Mouse (Mus musculus) embryonic facial prominence, embryonic 14.5 days (tissue): ENCODE results near the gene Hormad2. TPM values are rescaled to one million over a fixed set of nuclear protein-coding genes. Genes with fewer than 3 reads are reported as not detected.
A peak's percentile ranks its signal among the peaks of the same experiment; 100 is the strongest.

Source experiments
- ATAC-seq: fragments of 200-750 bp; cut with Nextera tagmentation; 2 replicates; pipeline ENCODE4 v1.8.0; 2017; ENCODE audit warnings: low read depth, moderate number of reproducible peaks, moderate TSS enrichment
- DNase-seq: peaks from one replicate; pipeline ENCODE4 v3.0.0-alpha.2; 2015; ENCODE audit warnings: low spot score
- H3K27ac ChIP-seq: fragments of 300-500 bp; sonication (generic); replicated peaks from 2 replicates; pipeline ENCODE4 v1.5.1; 2014; ENCODE audit warnings: low read depth, mild to moderate bottlenecking, low read length, moderate library complexity
- H3K27me3 ChIP-seq: fragments of 300-500 bp; sonication (generic); replicated peaks from 2 replicates; pipeline ENCODE4 v1.6.1; 2014; ENCODE audit warnings: low read length; ENCODE audit not compliant: control insufficient read depth, insufficient read depth
- H3K36me3 ChIP-seq: fragments of 300-500 bp; sonication (generic); 2 replicates; pipeline ENCODE4 v1.6.1; 2014; ENCODE audit warnings: low read length, mixed read lengths; ENCODE audit not compliant: control insufficient read depth, insufficient read depth
- H3K4me1 ChIP-seq: fragments of 300-500 bp; sonication (generic); 2 replicates; pipeline ENCODE4 v1.6.1; 2014; ENCODE audit warnings: antibody characterized with exemption, low read length; ENCODE audit not compliant: control insufficient read depth, insufficient read depth
- H3K4me2 ChIP-seq: fragments of 300-500 bp; sonication (generic); 2 replicates; pipeline ENCODE4 v1.6.1; 2014; ENCODE audit warnings: low read depth, mild to moderate bottlenecking, low read length, moderate library complexity, mixed read lengths
- H3K4me3 ChIP-seq: fragments of 300-500 bp; sonication (generic); 2 replicates; pipeline ENCODE4 v1.5.1; 2014; ENCODE audit warnings: low read depth, mild to moderate bottlenecking, low read length
- H3K9ac ChIP-seq: fragments of 300-500 bp; sonication (generic); 2 replicates; pipeline ENCODE4 v1.6.1; 2014; ENCODE audit warnings: low read depth, mild to moderate bottlenecking, low read length, moderate library complexity, mixed read lengths
- H3K9me3 ChIP-seq: fragments of 300-500 bp; sonication (generic); 2 replicates; pipeline ENCODE4 v1.6.1; 2016; ENCODE audit warnings: low read length; ENCODE audit not compliant: control insufficient read depth
- WGBS: fragments of 180-500 bp; shearing (Covaris S2); extraction: QIAGEN DNeasy Blood & Tissue Kit; methylation state at CpG from one replicate; pipeline ENCODE4 v1.1.7; 2014; 5-methylcytosine and 5-hydroxymethylcytosine counted together
- polyA plus RNA-seq: library from polyadenylated mRNA; unstranded; fragments of >200 nt; fragmentation: Nextera tagmentation; extraction: Ambion mirVana; gene quantifications from 2 replicates; pipeline ENCODE4 v1.2.1, GENCODE M21; 2014

Gene Hormad2
- polyA plus RNA-seq, 1 experiment from 2014 or later = 0.22 TPM

GRCm38 (mm10) chr11:4461154-4461553 is 20.2 kb upstream of the Hormad2 start:
- ATAC-seq = no peak
- WGBS = 20% methylated on average over 12 of the region's 12 CpGs

GRCm38 (mm10) chr11:4460615-4461014 is 19.7 kb upstream of the Hormad2 start:
- H3K36me3 ChIP-seq = no peaks in the 10 kb centered on the region
- H3K9ac ChIP-seq = no peak overlapping the region
- H3K9me3 ChIP-seq = no peaks in the 10 kb centered on the region
- no peaks in the 10 kb centered on the region for H3K4me1 ChIP-seq
- DNase-seq (no peak), ATAC-seq (no peak)
- H3K4me2 ChIP-seq = no peak overlapping the region
- H3K27ac ChIP-seq = no peak overlapping the region
- no peaks in the 10 kb centered on the region for H3K27me3 ChIP-seq
- no peak overlapping the region for H3K4me3 ChIP-seq
- WGBS = 57% methylated on average over 5 of the region's 5 CpGs

More at GRCm38 (mm10) chr11:4461154-4461553, 20.2 kb upstream of the Hormad2 start:
- DNase-seq = peak; percentile 55
- Histone ChIP-seq H3K36me3 (no peaks in the 10 kb centered on the region), H3K27ac (no peak overlapping the region), H3K9ac (no peak overlapping the region), H3K4me3 (no peak overlapping the region), H3K27me3 (no peaks in the 10 kb centered on the region), H3K4me1 (no peaks in the 10 kb centered on the region), H3K9me3 (no peaks in the 10 kb centered on the region), H3K4me2 (no peak overlapping the region)

GRCm38 (mm10) chr11:4454895-4455535 is 14.1 kb upstream of the Hormad2 start:
- Histone ChIP-seq H3K4me1 (no peaks in the 10 kb centered on the region), H3K36me3 (no peaks in the 10 kb centered on the region), H3K27ac (no peak overlapping the region), H3K9ac (no peak overlapping the region), H3K4me3 (no peak overlapping the region), H3K9me3 (no peaks in the 10 kb centered on the region), H3K4me2 (no peak overlapping the region), H3K27me3 (no peaks in the 10 kb centered on the region)
- WGBS = 73% methylated on average over 8 of the region's 8 CpGs
- ATAC-seq = no peak
- DNase-seq = no peak

- H3K4me1 ChIP-seq = no peaks in the 10 kb centered on the region
- DNase-seq (no peak), ATAC-seq (no peak)
- WGBS = 85% methylated on average over 12 of the region's 12 CpGs
- H3K36me3 ChIP-seq = no peaks in the 10 kb centered on the region
- H3K27ac ChIP-seq = no peak overlapping the region
- H3K9ac ChIP-seq = no peak overlapping the region
- H3K4me3 ChIP-seq = no peak overlapping the region
- H3K9me3 ChIP-seq = no peaks in the 10 kb centered on the region
- H3K4me2 ChIP-seq = no peak overlapping the region
- no peaks in the 10 kb centered on the region for H3K27me3 ChIP-seq
These were observed 11.7 kb upstream of the Hormad2 start for GRCm38 (mm10) chr11:4452467-4453184.

- DNase-seq = peak; percentile 64
- ATAC-seq = no peak
- H3K36me3 ChIP-seq = no peaks in the 10 kb centered on the region
- H3K4me3 ChIP-seq = no peak overlapping the region
- H3K9ac ChIP-seq = no peak overlapping the region
- no peaks in the 10 kb centered on the region for H3K27me3 ChIP-seq
- WGBS = 26% methylated on average over 9 of the region's 9 CpGs
- no peaks in the 10 kb centered on the region for H3K4me1 ChIP-seq
- H3K9me3 ChIP-seq = no peaks in the 10 kb centered on the region
- no peak overlapping the region for H3K4me2 ChIP-seq
- no peak overlapping the region for H3K27ac ChIP-seq
These were observed 10.2 kb upstream of the Hormad2 start for GRCm38 (mm10) chr11:4451116-4451515.

GRCm38 (mm10) chr11:4446195-4446868 is 5.4 kb upstream of the Hormad2 start:
- DNase-seq = no peak
- Histone ChIP-seq H3K9me3 (no peaks in the 10 kb centered on the region), H3K4me2 (no peak overlapping the region), H3K27me3 (no peaks in the 10 kb centered on the region), H3K27ac (no peak overlapping the region), H3K36me3 (no peaks in the 10 kb centered on the region), H3K4me3 (no peak overlapping the region), H3K9ac (no peak overlapping the region), H3K4me1 (no peaks in the 10 kb centered on the region)
- ATAC-seq = no peak
- 89% methylated on average over 9 of the region's 9 CpGs for WGBS

- DNase-seq = no peak
- ATAC-seq = no peak
- no peaks in the 10 kb centered on the region for H3K9me3 ChIP-seq
- H3K4me1 ChIP-seq = no peaks in the 10 kb centered on the region
- 42% methylated on average over 1 of the region's 1 CpGs for WGBS
- H3K27ac ChIP-seq = no peak overlapping the region
- no peak overlapping the region for H3K4me2 ChIP-seq
- no peaks in the 10 kb centered on the region for H3K27me3 ChIP-seq
- no peak overlapping the region for H3K9ac ChIP-seq
- no peak overlapping the region for H3K4me3 ChIP-seq
- no peaks in the 10 kb centered on the region for H3K36me3 ChIP-seq
These were observed 1.4 kb upstream of the Hormad2 start for GRCm38 (mm10) chr11:4442280-4442679.

GRCm38 (mm10) chr11:4438211-4438610 is 2.7 kb downstream of the Hormad2 start:
- ATAC-seq = no peak
- Histone ChIP-seq H3K9me3 (no peaks in the 10 kb centered on the region), H3K9ac (no peak overlapping the region), H3K36me3 (no peaks in the 10 kb centered on the region), H3K4me1 (no peaks in the 10 kb centered on the region), H3K27ac (no peak overlapping the region), H3K4me2 (no peak overlapping the region), H3K27me3 (no peaks in the 10 kb centered on the region), H3K4me3 (no peak overlapping the region)
- WGBS = 61% methylated on average over 2 of the region's 2 CpGs
- DNase-seq = no peak
